Mouse (Mus musculus) cerebellum, adult 2 months (tissue): ENCODE data around the gene Zfp764. TPM values are rescaled to one million over a fixed set of nuclear protein-coding genes. Genes with fewer than 3 reads are reported as not detected.
"Not testable (repeated sequence)": the region's sequence is repeated elsewhere in the genome, so short reads cannot be mapped to it uniquely, and the experiment has no call there.

Source experiments
- DNase-seq, 2 experiments: peaks; one replicate each; pipeline ENCODE4 v3.0.0; 2021
- H3K27ac ChIP-seq: fragments of 200-500 bp; 2 replicates; pipeline ENCODE4 v1.5.1; 2012; ENCODE audit warnings: low read length, control low read depth, inconsistent platforms; ENCODE audit not compliant: insufficient read depth
- H3K27me3 ChIP-seq: fragments of 200-500 bp; 2 replicates; pipeline ENCODE4 v1.6.1; 2012; ENCODE audit warnings: inconsistent platforms, mild to moderate bottlenecking, low read length, moderate library complexity; ENCODE audit not compliant: control insufficient read depth, insufficient read depth
- H3K4me1 ChIP-seq: fragments of 200-500 bp; 2 replicates; pipeline ENCODE4 v1.6.1; 2011; ENCODE audit warnings: low read length; ENCODE audit not compliant: control insufficient read depth, insufficient read depth
- H3K4me3 ChIP-seq: fragments of 200-500 bp; replicated peaks from 2 replicates; pipeline ENCODE3; 2011; ENCODE audit warnings: mild to moderate bottlenecking, low read depth, low read length, control low read depth; ENCODE audit not compliant: insufficient read depth
- CTCF ChIP-seq: fragments of 200-500 bp; IDR thresholded peaks from 2 replicates; pipeline ENCODE4 v1.5.1; 2011; ENCODE audit warnings: low read depth, mild to moderate bottlenecking, control low read depth, low read length, moderate library complexity, borderline replicate concordance; ENCODE audit not compliant: insufficient read depth
- POLR2A ChIP-seq: fragments of 200-500 bp; IDR thresholded peaks from 2 replicates; pipeline ENCODE4 v1.6.1; 2011; ENCODE audit warnings: low read length, control low read depth, borderline replicate concordance; ENCODE audit not compliant: insufficient read depth
- WGBS: fragments of 180-500 bp; shearing (Covaris S2); methylation state at CpG from one replicate; pipeline ENCODE4 v1.1.7; 2018; 5-methylcytosine and 5-hydroxymethylcytosine counted together
- polyA plus RNA-seq: library from polyadenylated mRNA; depleted of rRNA; stranded (reverse); fragments of >200 nt; gene quantifications from 2 replicates; pipeline ENCODE4 v1.2.3, GENCODE M21; 2012

The Zfp764 gene
- polyA plus RNA-seq, 1 experiment = 4.0 TPM

DNA sequence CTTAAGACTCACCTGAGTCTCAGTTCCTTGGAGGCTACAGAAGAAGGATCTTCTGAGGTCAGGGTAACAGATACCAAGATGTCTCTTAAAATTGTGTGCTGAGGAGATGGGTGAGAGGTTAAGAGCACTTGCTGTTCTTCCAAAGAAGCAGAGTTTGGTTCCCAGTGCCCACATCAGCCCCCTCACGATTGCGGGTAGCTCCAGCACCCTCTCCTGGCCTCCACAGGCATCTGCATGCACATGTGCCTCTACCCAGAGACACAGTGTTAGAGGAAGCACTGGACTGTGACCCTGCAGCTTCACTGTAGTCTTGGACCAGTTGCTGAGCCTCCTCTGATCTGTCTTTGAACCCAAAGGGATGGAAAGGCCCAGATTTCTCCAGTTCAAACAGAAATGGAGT lies 3.6 kb downstream of the Zfp764 start:
- H3K27me3 ChIP-seq = no peaks in the 10 kb centered on the region
- H3K27ac ChIP-seq = no peak overlapping the region
- H3K4me3 ChIP-seq = no peak overlapping the region
- H3K4me1 ChIP-seq = no peaks in the 10 kb centered on the region
- no peak for DNase-seq
- WGBS = 57% methylated on average over 2 of the region's 2 CpGs
- no peak for TF ChIP-seq POLR2A
- TF ChIP-seq CTCF = no peak

DNA sequence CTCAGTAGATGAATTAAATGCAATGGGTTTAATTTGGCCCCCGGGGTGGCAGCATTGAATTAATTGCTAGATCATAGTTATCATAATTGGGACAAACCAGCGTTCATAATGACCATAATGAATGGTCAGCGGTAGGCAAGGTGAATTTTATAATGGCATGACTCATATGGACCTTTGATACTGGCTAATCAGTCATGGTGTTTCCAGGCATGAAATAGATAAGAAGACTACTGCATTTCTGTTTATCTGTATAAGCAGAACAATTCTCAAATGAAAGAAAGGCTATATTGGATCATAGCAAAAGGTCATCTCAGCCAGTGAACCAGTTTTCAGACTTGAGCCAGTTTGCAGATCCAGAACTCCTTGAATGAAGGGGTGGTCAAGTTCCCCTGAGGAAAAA lies 6.3 kb downstream of the Zfp764 start:
- WGBS = 63% methylated on average over 3 of the region's 3 CpGs
- Histone ChIP-seq H3K4me3 (no peak overlapping the region), H3K4me1 (no peaks in the 10 kb centered on the region), H3K27ac (no peak overlapping the region), H3K27me3 (no peaks in the 10 kb centered on the region)
- DNase-seq = no peak
- no peak for TF ChIP-seq POLR2A
- TF ChIP-seq CTCF = no peak

DNA sequence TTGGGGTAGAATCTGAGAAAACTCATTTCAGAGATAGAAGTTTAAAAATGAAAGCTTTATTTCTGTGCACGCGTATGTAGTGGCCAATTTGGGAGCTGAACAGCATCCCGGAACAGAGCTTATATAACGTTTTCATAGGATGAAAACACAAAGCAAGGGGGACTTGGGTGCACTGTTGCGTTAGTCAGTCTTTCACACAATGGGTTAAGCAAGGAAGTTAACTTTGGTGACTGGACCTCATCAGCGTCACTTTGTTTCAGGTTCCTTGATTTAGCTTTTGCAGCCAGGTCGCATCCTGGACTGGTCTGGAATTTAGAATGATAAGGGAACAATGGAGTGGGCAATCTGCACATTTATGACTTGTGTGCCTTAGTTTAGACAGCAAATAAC lies 12.7 kb downstream of the Zfp764 start:
- WGBS = 5% methylated on average over 7 of the region's 7 CpGs
- Histone ChIP-seq H3K4me3 (peak overlapping the region; percentile 81), H3K27ac (peak overlapping the region; percentile 18; the same call in 1 of the 2 replicates), H3K27me3 (no peaks in the 10 kb centered on the region), H3K4me1 (peaks cover 7% of the 10 kb centered on the region)
- TF ChIP-seq POLR2A = no peak
- TF ChIP-seq CTCF = no peak
- DNase-seq = no peak

DNA sequence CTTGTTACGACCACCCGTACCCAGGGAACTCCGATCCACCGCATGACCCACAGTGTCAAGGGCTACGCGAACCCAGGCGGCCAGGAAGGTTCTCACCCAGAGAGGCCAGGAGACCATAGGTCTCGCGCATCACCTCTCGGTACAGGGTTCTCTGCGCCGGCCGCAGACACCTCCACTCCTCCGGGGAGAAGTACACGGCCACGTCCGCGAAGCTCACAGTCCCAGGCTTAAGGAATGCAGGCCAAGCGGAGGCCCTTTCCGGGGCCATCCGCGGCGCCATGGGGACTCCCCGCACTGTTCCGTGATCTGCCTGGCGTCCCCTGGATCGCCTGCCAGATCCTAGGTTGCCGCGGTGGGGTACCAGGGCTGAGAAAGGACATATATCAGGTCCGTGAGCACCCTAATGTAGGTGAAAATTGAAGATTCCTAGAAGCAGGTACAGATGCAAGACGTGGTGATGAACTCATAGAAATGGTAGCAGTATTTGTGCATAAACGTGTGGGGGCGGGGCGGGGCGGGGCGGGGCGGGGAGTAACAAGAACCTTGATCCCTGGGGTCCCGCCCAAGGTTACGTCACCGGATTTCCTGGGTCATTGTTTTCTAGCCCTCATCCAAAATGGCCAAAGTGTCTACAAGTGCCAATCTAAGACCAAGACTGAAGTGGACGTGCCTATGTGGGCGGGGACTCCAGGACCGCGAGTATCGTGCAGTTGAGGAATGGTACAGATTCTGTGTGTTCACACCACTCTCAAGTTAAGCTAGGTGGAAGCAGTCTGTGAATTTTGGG lies 13.3 kb downstream of the Zfp764 start, which contains the start of gene E430018J23Rik:
TSS of gene E430018J23Rik (minus strand) at position 473 of the 787 bp plus-strand sequence.
- TF ChIP-seq CTCF = no peak
- TF ChIP-seq POLR2A = peak; percentile 78; the same call in 1 of the 2 replicates
- WGBS = under 1% methylated on average over 45 of the region's 45 CpGs

DNA sequence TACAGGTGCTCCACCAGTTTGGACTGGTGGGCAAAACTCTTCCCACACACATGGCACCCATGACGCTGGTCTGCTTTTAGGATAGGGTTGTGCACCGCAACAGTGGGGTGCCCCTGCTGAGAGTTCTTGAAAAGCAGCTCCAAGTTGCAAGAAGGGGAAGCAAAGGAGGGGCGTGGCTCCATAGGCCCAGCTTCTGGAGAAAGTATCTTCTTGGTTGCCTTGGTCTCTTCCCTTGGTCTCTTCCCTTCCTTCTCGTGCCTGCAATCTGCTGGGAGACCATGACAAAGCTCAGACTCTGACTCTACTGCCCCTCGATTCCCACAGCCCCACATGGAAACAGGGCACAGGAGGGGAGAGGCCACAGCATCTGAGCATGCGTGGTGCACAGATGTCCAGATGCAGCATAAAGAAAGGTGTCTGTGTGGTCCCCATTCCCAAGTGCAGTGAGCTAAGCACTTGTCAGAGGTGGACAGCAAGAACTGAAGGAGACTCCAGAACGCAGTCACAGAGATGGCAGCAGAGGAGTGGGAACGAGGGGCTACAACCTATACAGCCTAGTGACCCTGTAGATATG lies 14.3 kb downstream of the Zfp764 start:
- no peak for DNase-seq
- no peak overlapping the region for H3K27ac ChIP-seq
- WGBS = 69% methylated on average over 8 of the region's 8 CpGs
- H3K4me3 ChIP-seq = peak overlapping the region; percentile 22
- no peaks in the 10 kb centered on the region for H3K27me3 ChIP-seq
- peaks cover 7% of the 10 kb centered on the region for H3K4me1 ChIP-seq
- no peak for TF ChIP-seq CTCF
- TF ChIP-seq POLR2A = no peak

More for the DNA sequence above, 13.3 kb downstream of the Zfp764 start, which contains the start of gene E430018J23Rik:
- Histone ChIP-seq H3K4me3 (peak within 1 kb of the TSS; percentile 97), H3K4me1 (peaks cover 7% of the 10 kb centered on the region), H3K27ac (peak within 1 kb of the TSS; percentile 87), H3K27me3 (no peaks in the 10 kb centered on the region)
- DNase-seq = peak; percentile 98 to 99

DNA sequence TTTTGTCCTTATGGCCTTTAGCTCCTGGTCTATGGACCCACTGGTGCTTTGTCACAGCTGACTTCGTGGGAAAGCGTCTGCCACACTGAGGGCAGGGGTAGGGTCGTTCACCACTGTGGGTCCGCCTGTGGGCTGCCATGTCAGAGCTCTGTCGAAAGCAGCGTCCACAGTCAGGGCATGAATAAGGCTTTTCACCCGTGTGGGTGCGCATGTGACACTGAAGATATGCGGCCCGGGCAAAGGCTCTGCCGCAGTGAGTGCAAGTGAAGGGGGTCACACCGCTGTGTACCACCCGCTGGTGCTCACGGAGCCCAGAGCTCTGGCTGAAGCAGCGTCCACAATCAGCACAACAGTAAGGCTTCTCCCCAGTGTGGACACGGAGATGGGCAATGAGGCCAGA lies 15.1 kb downstream of the Zfp764 start:
- no peak overlapping the region for H3K27ac ChIP-seq
- H3K27me3 ChIP-seq = no peaks in the 10 kb centered on the region
- no peak for TF ChIP-seq CTCF
- TF ChIP-seq POLR2A = no peak
- no peak overlapping the region for H3K4me3 ChIP-seq
- no peak for DNase-seq
- WGBS = 94% methylated on average over 16 of the region's 16 CpGs
- peaks cover 7% of the 10 kb centered on the region for H3K4me1 ChIP-seq

DNA sequence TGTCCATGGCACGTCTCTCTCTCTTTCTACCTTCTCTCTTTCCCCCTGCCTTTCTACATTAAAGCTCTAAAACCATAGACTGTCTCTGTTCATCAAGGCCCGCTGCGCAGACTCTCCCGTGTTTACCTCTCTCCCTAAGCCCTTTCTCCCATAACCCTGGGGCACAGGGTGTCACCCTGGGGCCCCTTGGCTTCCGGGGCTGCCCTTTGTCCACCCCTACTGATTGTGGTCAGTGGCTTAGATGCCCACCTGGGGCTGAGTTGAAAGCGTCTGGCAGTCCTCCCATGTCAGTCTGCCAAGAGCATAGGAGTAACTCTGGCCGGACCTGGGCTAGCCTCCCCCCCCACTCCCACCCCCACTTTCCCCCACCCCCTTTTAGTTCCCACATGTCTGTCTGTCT lies 16.3 kb downstream of the Zfp764 start:
- TF ChIP-seq CTCF = no peak
- no peak for TF ChIP-seq POLR2A
- no peak for DNase-seq
- Histone ChIP-seq H3K27ac (no peak overlapping the region), H3K4me1 (peaks cover 10% of the 10 kb centered on the region), H3K27me3 (no peaks in the 10 kb centered on the region), H3K4me3 (no peak overlapping the region)
- WGBS = 58% methylated on average over 7 of the region's 7 CpGs

DNA sequence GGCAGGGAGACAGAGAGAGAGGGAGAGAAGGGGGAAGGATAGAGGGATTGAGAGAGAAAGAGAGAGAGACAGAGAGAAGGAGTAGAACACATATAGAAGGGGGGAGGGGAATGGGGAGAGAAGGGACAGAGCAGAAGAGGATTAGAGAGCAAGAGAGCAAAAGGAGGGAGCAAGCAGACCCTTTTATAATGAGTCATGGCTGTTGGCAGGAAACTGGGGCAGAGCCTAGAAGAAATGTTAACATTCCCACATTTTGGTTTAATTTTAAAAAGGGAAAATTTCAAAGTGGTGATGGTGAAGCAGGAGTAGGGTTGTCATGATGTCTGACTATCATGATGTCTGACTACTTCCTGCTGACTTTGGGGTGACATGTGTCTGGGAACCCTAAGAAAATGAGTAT lies 18.4 kb downstream of the Zfp764 start:
- H3K27ac ChIP-seq, H3K4me3 ChIP-seq, H3K27me3 ChIP-seq, DNase-seq, H3K4me1 ChIP-seq: not testable (repeated sequence)
